Mouse (Mus musculus) limb, embryonic 14.5 days (tissue): ENCODE data around the gene Fgfr2. TPM values are rescaled to one million over a fixed set of nuclear protein-coding genes. Genes with fewer than 3 reads are reported as not detected.

ENCODE experiments used
- ATAC-seq: fragments of 200-750 bp; cut with Nextera tagmentation; 2 replicates; pipeline ENCODE4 v1.8.0; 2017; ENCODE audit warnings: low read depth, moderate number of reproducible peaks, moderate TSS enrichment; ENCODE audit not compliant: low FRiP score
- DNase-seq: peaks from one replicate; pipeline ENCODE4 v3.0.0-alpha.2; 2015; ENCODE audit warnings: low spot score
- H3K27ac ChIP-seq: fragments of 300-500 bp; sonication (generic); replicated peaks from 2 replicates; pipeline ENCODE4 v1.5.1; 2014; ENCODE audit warnings: low read depth, mild to moderate bottlenecking, low read length, moderate library complexity, mixed read lengths
- H3K27me3 ChIP-seq: fragments of 300-500 bp; sonication (generic); 2 replicates; pipeline ENCODE4 v1.6.1; 2014; ENCODE audit warnings: low read length, mixed read lengths; ENCODE audit not compliant: control insufficient read depth, insufficient read depth
- H3K36me3 ChIP-seq: fragments of 300-500 bp; sonication (generic); 2 replicates; pipeline ENCODE4 v1.6.1; 2014; ENCODE audit warnings: mild to moderate bottlenecking, low read length, moderate library complexity, mixed read lengths; ENCODE audit not compliant: control insufficient read depth, insufficient read depth
- H3K4me1 ChIP-seq: fragments of 300-500 bp; sonication (generic); 2 replicates; pipeline ENCODE4 v1.6.1; 2014; ENCODE audit warnings: antibody characterized with exemption, low read length, mixed read lengths; ENCODE audit not compliant: control insufficient read depth, insufficient read depth
- H3K4me2 ChIP-seq: fragments of 300-500 bp; sonication (generic); replicated peaks from 2 replicates; pipeline ENCODE4 v1.6.1; 2014; ENCODE audit warnings: low read depth, mild to moderate bottlenecking, low read length, moderate library complexity; ENCODE audit not compliant: severe bottlenecking
- H3K4me3 ChIP-seq: fragments of 300-500 bp; sonication (generic); replicated peaks from 2 replicates; pipeline ENCODE4 v1.5.1; 2014; ENCODE audit warnings: low read length
- H3K9ac ChIP-seq: fragments of 300-500 bp; sonication (generic); 2 replicates; pipeline ENCODE4 v1.6.1; 2014; ENCODE audit warnings: mild to moderate bottlenecking, low read depth, low read length, moderate library complexity; ENCODE audit not compliant: severe bottlenecking
- H3K9me3 ChIP-seq: fragments of 300-500 bp; sonication (generic); 2 replicates; pipeline ENCODE4 v1.6.1; 2016; ENCODE audit warnings: low read length; ENCODE audit not compliant: control insufficient read depth
- POLR2A ChIP-seq: fragments of 200-500 bp; IDR thresholded peaks from 2 replicates; pipeline ENCODE4 v1.8.0; 2012; ENCODE audit warnings: inconsistent platforms, mild to moderate bottlenecking, moderate library complexity, borderline replicate concordance; ENCODE audit not compliant: insufficient read depth, insufficient read length; ENCODE audit errors: extremely low read depth
- WGBS: fragments of 180-500 bp; shearing (Covaris S2); extraction: QIAGEN DNeasy Blood & Tissue Kit; methylation state at CpG from one replicate; pipeline ENCODE4 v1.1.7; 2014; 5-methylcytosine and 5-hydroxymethylcytosine counted together
- polyA plus RNA-seq, 2 experiments: library from polyadenylated mRNA; depleted of rRNA in 1 of 2; stranded (reverse) in 1 of 2; unstranded in 1 of 2; fragments of >200 nt; fragmentation: Nextera tagmentation in 1 of 2; extraction: Ambion mirVana in 1 of 2; gene quantifications; 2 replicates each; pipeline versions ENCODE4 v1.2.1 to v1.2.3; 2012 to 2014

The Fgfr2 gene
- polyA plus RNA-seq, 2 experiments, result 131 to 133 TPM

DNA sequence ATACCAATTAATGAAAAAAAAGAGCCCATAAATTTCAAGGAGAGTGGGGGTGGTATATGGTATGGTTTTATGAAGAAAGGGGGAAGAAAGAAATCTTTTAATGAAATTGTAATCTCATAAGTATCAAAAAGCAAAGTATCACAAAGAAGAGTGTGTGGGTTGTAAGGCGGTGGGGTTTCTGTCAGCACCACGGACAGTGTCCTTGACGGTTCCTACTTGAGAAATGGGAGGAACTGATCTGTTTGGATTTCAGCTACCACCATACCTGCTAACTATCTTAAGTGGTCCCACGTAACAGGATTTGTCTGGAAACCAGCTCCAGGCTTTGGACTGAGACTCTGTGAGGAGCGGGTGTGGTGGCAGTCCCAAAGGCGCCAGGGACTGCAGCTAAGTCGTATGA lies 1205.8 kb downstream of the Fgfr2 start:
- H3K4me1 ChIP-seq, result no peaks in the 10 kb centered on the region
- no peaks in the 10 kb centered on the region for H3K36me3 ChIP-seq
- no peak overlapping the region for H3K4me3 ChIP-seq
- H3K27me3 ChIP-seq, result no peaks in the 10 kb centered on the region
- no peak for TF ChIP-seq POLR2A
- no peak overlapping the region for H3K9ac ChIP-seq
- DNase-seq (peak; percentile 53), ATAC-seq (no peak)
- WGBS, result 52% methylated on average over 7 of the region's 7 CpGs
- no peaks in the 10 kb centered on the region for H3K9me3 ChIP-seq
- H3K27ac ChIP-seq, result no peak overlapping the region
- H3K4me2 ChIP-seq, result no peak overlapping the region

DNA sequence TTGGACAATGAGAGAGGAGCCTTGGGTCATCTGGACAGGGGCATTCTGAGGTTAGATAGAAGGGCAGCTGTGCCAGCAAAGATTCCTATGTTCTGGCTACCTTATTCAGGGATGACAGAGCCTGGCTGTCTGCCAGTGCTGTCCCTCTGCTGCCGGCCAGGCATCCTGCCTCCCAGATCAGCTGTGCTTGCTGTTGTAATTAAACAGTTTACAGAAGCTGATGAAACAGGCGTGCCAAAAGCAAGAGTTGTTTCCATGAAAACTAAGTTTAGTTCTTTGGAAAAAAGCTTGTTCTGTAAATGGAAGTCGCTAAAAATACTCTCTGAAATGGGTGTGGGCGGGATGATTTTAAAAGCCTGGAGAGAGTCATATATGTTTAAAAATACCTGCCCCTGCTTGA lies 1213.5 kb downstream of the Fgfr2 start:
- Histone ChIP-seq H3K4me3 (no peak overlapping the region), H3K9me3 (peaks cover 3% of the 10 kb centered on the region; the same call in 1 of the 2 replicates), H3K36me3 (no peaks in the 10 kb centered on the region), H3K4me2 (no peak overlapping the region), H3K27me3 (no peaks in the 10 kb centered on the region), H3K4me1 (0 out of 2 replicates have a peak, but pooled peaks cover 4% of the 10 kb centered on the region), H3K27ac (no peak overlapping the region), H3K9ac (no peak overlapping the region)
- ATAC-seq, result no peak
- DNase-seq, result no peak
- TF ChIP-seq POLR2A, result no peak
- 41% methylated on average over 4 of the region's 4 CpGs for WGBS

DNA sequence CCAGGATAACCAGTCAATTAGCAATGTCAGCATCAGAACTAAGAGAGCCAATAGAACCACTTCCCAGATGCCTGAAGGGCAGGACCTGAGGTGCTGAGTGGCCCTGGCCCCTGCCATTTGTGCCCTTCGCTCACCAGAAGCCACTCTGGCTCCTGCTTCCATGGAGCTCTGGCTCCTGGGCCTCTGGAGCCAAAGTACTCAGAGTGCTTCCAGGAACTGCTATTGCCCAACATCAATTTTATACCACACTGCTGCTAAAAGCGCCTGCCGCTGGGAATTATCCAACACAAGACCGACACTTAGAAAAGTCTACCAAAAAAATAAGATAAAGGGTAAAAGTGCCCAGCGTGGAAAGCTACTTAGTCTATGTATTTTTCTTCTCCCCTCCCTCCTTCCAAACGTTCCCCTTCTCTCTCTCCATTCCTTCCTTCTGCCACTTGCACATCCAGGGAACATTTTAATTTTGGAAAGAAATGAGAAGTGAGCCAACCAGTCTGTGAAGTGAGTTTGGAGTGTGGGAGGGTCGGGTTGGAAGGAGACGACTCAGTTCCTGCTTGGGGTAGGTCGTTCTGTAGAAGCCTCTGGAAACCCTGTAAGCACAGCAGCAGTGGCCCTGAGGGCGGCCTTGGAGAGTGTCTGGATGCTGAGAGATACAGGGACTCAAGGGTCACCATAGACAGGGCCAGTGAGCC lies 1216.5 kb downstream of the Fgfr2 start:
- 77% methylated on average over 10 of the region's 10 CpGs for WGBS
- no peaks in the 10 kb centered on the region for H3K27me3 ChIP-seq

DNA sequence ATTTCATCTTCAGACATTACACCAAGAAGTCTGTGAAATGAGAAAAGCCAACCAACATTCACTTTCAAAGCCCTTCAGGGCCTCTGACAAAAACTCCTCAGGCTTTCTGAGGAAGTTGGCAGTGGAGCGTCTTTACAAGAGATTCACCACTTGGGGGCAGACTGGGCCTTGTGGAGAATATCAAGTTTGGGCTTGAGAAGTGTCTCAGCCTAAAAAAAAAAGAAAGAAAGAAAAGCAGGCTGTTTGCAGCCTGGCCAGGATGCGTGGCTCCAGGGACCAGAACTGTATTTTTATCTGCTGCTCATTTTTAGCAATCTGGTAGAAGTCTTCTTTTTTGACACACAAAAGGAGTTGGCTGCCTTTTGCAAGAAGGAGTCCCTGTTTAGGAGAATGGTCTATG lies 1223.8 kb downstream of the Fgfr2 start:
- no peaks in the 10 kb centered on the region for H3K4me1 ChIP-seq
- ATAC-seq (no peak), DNase-seq (peak; percentile 90)
- no peak for TF ChIP-seq POLR2A
- H3K4me3 ChIP-seq, result no peak overlapping the region
- no peak overlapping the region for H3K4me2 ChIP-seq
- no peaks in the 10 kb centered on the region for H3K9me3 ChIP-seq
- WGBS, result 0% methylated on average over 2 of the region's 2 CpGs
- H3K27ac ChIP-seq, result no peak overlapping the region
- no peaks in the 10 kb centered on the region for H3K36me3 ChIP-seq
- no peaks in the 10 kb centered on the region for H3K27me3 ChIP-seq
- H3K9ac ChIP-seq, result no peak overlapping the region

More for the DNA sequence above, 1216.5 kb downstream of the Fgfr2 start:
- DNase-seq (no peak), ATAC-seq (no peak)
- Histone ChIP-seq H3K36me3 (no peaks in the 10 kb centered on the region), H3K4me1 (0 out of 2 replicates have a peak, but pooled peaks cover 4% of the 10 kb centered on the region), H3K9me3 (peaks cover 3% of the 10 kb centered on the region; the same call in 1 of the 2 replicates), H3K4me2 (no peak overlapping the region), H3K9ac (no peak overlapping the region), H3K27ac (no peak overlapping the region), H3K4me3 (no peak overlapping the region)
- TF ChIP-seq POLR2A, result no peak

DNA sequence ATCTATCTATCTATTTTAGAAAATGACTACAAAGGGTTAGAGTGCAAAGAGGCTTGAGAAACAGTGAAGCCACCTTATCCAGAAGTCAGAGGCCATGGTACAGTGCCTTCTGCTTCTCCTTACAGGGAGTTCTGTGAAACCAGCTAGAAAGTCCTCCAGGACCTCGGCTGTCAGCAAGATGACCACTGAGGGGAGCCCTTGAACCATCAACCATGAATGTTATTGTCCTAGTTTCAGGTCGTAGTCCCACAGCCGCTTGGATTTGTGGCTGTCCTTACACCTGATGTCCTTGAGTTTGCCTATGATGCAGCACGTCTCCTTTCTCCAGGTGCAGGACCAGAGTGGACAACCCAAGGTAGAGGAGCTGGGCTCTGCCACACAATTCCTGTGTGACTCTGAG lies 1225.9 kb downstream of the Fgfr2 start:
- ATAC-seq, result no peak
- no peaks in the 10 kb centered on the region for H3K9me3 ChIP-seq
- no peak overlapping the region for H3K4me2 ChIP-seq
- H3K4me1 ChIP-seq, result no peaks in the 10 kb centered on the region
- peak; percentile 15 for DNase-seq
- H3K9ac ChIP-seq, result no peak overlapping the region
- no peak overlapping the region for H3K27ac ChIP-seq
- H3K27me3 ChIP-seq, result no peaks in the 10 kb centered on the region
- no peak for TF ChIP-seq POLR2A
- no peak overlapping the region for H3K4me3 ChIP-seq
- no peaks in the 10 kb centered on the region for H3K36me3 ChIP-seq
- WGBS, result 23% methylated on average over 4 of the region's 4 CpGs
